In genomic region chr1:134322591-134322990, GRCm38 (mm10) we compare ENCODE assay signal across 8 mouse cellular contexts. TPM values are rescaled to one million over a fixed set of nuclear protein-coding genes. Genes with fewer than 3 reads are reported as not detected.
DNase-seq lines count a peak whose midpoint lies in the region; ATAC-seq and TF ChIP-seq lines count a peak whose summit lies in the region.
"Had no signal": no experiment of that assay in that cellular context is flagged by ENCODE, and none has a peak within 500 bp of the region (broad histone marks: within the 10 kb centered on the region; RNA-seq: fewer than 3 reads in every experiment).

No protein-coding gene starts in this region.

- no peak overlapping the region for H3K4me3 ChIP-seq in kidney, embryonic 15.5 days (replicated peaks)
- no peak overlapping the region for H3K4me3 ChIP-seq in bone marrow, adult 2 months (replicated peaks; ENCODE audit: control insufficient read depth, low read depth, low read length)
- H3K4me3 ChIP-seq: lung, embryonic 15.5 days had no signal

- no peak for ATAC-seq in kidney, embryonic 15.5 days (replicated peaks; ENCODE audit: low FRiP score)
- ATAC-seq in granulocyte monocyte progenitor cell, adult 5-6 weeks (replicated peaks; ENCODE audit: poor library complexity, severe bottlenecking): no peak; the same call in 1 of the 2 replicates

- H3K4me2 ChIP-seq in kidney, embryonic 15.5 days: no peak overlapping the region
- H3K4me2 ChIP-seq: lung, embryonic 15.5 days had no signal

- TF ChIP-seq CTCF in bone marrow, adult 2 months (IDR thresholded peaks at IDR 0.05; ENCODE audit: control insufficient read depth, insufficient read depth, low read length): peak; percentile 48

- DNase-seq in kidney, adult 9 months: peak; percentile 32
- DNase-seq in gastrocnemius, postnatal 10 days: peak; percentile 57
- peak; percentile 63 for DNase-seq in lung, postnatal 14 days
- no peak for DNase-seq in ovary, postnatal 36 days (ENCODE audit: low spot score)

- H3K27me3 ChIP-seq in kidney, embryonic 15.5 days: no peaks in the 10 kb centered on the region
- H3K27me3 ChIP-seq: lung, embryonic 15.5 days had no signal

- H3K27ac ChIP-seq in kidney, embryonic 15.5 days: no peak overlapping the region
- no peak overlapping the region for H3K27ac ChIP-seq in bone marrow, adult 2 months (ENCODE audit: control insufficient read depth, insufficient read depth, low read depth, low read length, poor library complexity)
- H3K27ac ChIP-seq: lung, embryonic 15.5 days had no signal

- peaks cover 12% of the 10 kb centered on the region for H3K4me1 ChIP-seq in kidney, embryonic 15.5 days
- H3K4me1 ChIP-seq in bone marrow, adult 2 months (ENCODE audit: control insufficient read depth, insufficient read depth, low read length): no peaks in the 10 kb centered on the region
- H3K4me1 ChIP-seq: lung, embryonic 15.5 days had no signal

- no peak overlapping the region for H3K9ac ChIP-seq in kidney, embryonic 15.5 days
- H3K9ac ChIP-seq: lung, embryonic 15.5 days had no signal

- H3K9me3 ChIP-seq in kidney, embryonic 15.5 days (replicated peaks): no peaks in the 10 kb centered on the region
- H3K9me3 ChIP-seq: lung, embryonic 15.5 days had no signal

- TF ChIP-seq POLR2A in bone marrow, adult 2 months (IDR thresholded peaks at IDR 0.05; ENCODE audit: borderline replicate concordance, control insufficient read depth, low read depth, low read length): no peak

- no peaks in the 10 kb centered on the region for H3K36me3 ChIP-seq in kidney, embryonic 15.5 days
- H3K36me3 ChIP-seq: lung, embryonic 15.5 days had no signal

- 69% methylated on average over 6 of the region's 6 CpGs for WGBS in kidney, embryonic 15.5 days
- 65% methylated on average over 6 of the region's 6 CpGs for WGBS in bone marrow, adult 2 months

RNA-seq across cellular contexts. Expression of gene Ppfia4, which starts 10.1 kb away (rescaled TPM):
- 2.9 and 3.0 TPM in 2 replicates for polyA plus RNA-seq in kidney, embryonic 15.5 days (2015; fragmentation: Nextera tagmentation; extraction: Ambion mirVana)
- 3.3 and 9.3 TPM in 2 replicates for polyA plus RNA-seq in bone marrow, adult 2 months (2011; ENCODE audit: insufficient read depth, insufficient read length, low replicate concordance, missing spikeins)
- total RNA-seq in gastrocnemius, postnatal 10 days (2021): 10 to 100 TPM; 11.2 to 13.7 TPM
- total RNA-seq in granulocyte monocyte progenitor cell, adult 5-6 weeks (2014; fragmentation: Nextera tagmentation): 6.4 and 12.5 TPM in 2 replicates
- 4.1 and 4.6 TPM in 2 replicates for total RNA-seq in granulocyte monocyte progenitor cell, adult 5-6 weeks (2017)

RNA-seq across cellular contexts. Expression of gene Myog, which starts 32.8 kb away (rescaled TPM):
- polyA plus RNA-seq in kidney, embryonic 15.5 days (2015; fragmentation: Nextera tagmentation; extraction: Ambion mirVana): 13.1 and 19.9 TPM in 2 replicates
- not detected in 2 replicates for polyA plus RNA-seq in bone marrow, adult 2 months (2011; ENCODE audit: insufficient read depth, insufficient read length, low replicate concordance, missing spikeins)
- 100 to 1,000 TPM; 135 to 142 TPM for total RNA-seq in gastrocnemius, postnatal 10 days (2021)
- not detected in 2 replicates for total RNA-seq in granulocyte monocyte progenitor cell, adult 5-6 weeks (2014; fragmentation: Nextera tagmentation)
- total RNA-seq in granulocyte monocyte progenitor cell, adult 5-6 weeks (2017): not detected in 2 replicates

RNA-seq across cellular contexts. Expression of gene Tmem183a, which starts 39.2 kb away (rescaled TPM):
- polyA plus RNA-seq in kidney, embryonic 15.5 days (2015; fragmentation: Nextera tagmentation; extraction: Ambion mirVana): 79.0 and 80.9 TPM in 2 replicates
- 33.0 and 45.7 TPM in 2 replicates for polyA plus RNA-seq in bone marrow, adult 2 months (2011; ENCODE audit: insufficient read depth, insufficient read length, low replicate concordance, missing spikeins)
- total RNA-seq in gastrocnemius, postnatal 10 days (2021): 10 to 100 TPM; 17.2 to 18.5 TPM
- total RNA-seq in granulocyte monocyte progenitor cell, adult 5-6 weeks (2014; fragmentation: Nextera tagmentation): 31.8 and 34.3 TPM in 2 replicates
- 53.6 and 115 TPM in 2 replicates for total RNA-seq in granulocyte monocyte progenitor cell, adult 5-6 weeks (2017)

Comparison
In these comparisons a context has a peak if more than half of its experiments do, and no peak if none do; other contexts are left out.
1. RNA of gene Myog, which starts 32.8 kb away (total RNA-seq): 135 to 142 TPM in gastrocnemius, postnatal 10 days; not detected in granulocyte monocyte progenitor cell, adult 5-6 weeks; every median in the first group is over 100 times any median in the second.